Mouse (Mus musculus) cerebellum, postnatal 14 days (tissue): ENCODE results near the gene Adamts3.

Experiments used
- DNase-seq, 2 experiments: peaks; one replicate each; pipeline ENCODE4 v3.0.0; 2021; ENCODE audit warnings: mixed read lengths in 2 of 2

Adamts3 gene

GRCm38 (mm10) chr5:89883051-89883907 is at the start of gene Adamts3:
Gene Adamts3, minus strand, starts transcription at chr5:89883334.
- peak; percentile 57 to 61 for DNase-seq

DNA sequence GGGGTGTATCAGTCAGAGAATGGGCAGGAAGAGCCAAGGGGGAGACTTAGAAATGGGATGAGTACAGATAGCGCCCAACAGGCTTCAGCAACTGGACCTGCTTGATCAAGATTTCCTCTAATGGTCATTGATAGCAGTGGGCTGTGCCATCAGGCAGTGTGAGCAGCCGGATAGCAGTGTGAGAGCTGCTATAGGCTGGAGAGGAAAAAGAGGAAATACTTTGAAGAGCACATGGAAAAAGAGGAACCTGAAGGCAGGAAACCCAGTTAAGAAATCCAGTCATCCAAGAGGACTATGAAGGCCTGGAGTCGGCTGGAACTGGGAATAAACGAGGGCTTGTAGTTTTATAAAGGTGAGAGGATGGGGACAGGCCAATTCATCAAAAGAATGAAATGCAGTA is 48.4 kb upstream of the Adamts3 start:
- DNase-seq: no peak

DNA sequence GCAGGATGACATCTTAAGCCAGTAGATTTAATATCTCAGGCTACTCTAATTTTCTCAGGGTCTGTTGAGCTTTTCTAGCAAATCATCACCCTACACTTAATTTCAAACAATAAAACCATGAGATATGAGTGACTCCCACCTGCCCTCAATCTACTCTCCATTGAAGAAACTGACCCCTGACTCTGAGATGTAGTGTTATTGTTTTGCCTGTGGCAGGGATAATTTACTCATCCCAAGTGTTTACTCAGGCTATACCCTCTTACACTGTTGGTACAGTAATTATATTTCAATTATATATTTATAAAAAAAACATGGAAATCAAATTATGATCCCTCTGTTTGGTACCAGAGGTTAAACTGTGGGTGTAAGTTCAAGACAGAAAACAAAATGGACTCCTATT is 29.2 kb upstream of the Adamts3 start:
- no peak for DNase-seq

DNA sequence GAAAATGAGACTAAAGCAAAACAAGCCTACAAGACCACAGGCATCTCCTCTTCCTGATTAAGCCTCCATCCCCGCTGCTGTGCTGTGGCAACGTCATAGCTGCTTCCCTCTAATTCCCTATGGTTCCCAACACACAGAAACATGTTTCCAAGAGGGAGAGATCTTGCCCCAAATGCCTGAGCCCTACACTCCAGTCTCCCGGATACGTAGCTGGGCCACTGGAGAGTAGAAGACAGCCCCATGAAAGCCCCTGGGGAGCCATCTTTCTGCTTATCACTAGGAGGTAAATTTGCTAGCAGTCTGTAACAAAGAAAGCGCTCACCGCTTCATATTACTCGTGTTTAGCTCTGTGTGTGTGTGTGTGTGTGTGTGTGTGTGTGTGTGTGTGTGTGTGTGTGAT is 28.8 kb upstream of the Adamts3 start:
- no peak for DNase-seq

DNA sequence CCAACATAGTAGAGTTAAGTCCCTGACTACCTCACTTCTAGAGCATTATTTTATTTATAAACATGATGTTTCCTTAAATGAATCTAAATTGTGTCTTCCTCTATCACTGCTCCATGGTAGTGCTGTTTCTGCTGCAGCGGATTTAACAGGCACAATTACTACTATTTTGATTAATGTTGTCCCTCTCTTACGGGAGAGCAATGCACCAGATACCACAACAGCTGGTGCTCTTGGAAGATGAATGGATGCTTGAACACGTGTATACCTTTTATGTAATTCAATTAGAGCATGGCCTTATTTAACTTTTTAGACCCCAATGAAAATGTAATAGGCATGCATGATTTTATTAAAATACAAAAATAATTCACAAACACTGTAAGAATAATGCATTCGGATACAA is 28.4 kb upstream of the Adamts3 start:
- DNase-seq: no peak

- DNase-seq: no peak
These were observed 23.8 kb upstream of the Adamts3 start for GRCm38 (mm10) chr5:89906884-89907431.

DNA sequence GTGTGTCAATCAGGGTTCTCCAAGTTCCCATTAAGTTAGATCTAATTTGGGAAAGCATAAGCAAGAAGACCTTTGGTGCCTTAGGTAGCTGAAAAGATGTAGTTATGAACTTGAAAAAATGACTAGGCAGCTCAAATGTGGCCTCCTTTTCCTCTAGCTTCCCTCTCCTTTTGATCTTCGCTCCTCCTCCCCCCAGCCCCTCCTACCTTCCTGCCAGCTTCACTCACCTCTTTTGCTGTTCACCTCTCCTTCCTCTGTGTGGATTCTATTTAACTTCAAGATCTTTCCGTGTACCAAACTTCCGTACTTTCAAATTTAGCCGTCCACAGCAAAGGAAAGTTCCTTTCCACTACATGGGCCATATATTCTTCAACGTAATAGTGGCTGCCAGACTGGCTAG is 17.9 kb upstream of the Adamts3 start:
- DNase-seq: no peak

DNA sequence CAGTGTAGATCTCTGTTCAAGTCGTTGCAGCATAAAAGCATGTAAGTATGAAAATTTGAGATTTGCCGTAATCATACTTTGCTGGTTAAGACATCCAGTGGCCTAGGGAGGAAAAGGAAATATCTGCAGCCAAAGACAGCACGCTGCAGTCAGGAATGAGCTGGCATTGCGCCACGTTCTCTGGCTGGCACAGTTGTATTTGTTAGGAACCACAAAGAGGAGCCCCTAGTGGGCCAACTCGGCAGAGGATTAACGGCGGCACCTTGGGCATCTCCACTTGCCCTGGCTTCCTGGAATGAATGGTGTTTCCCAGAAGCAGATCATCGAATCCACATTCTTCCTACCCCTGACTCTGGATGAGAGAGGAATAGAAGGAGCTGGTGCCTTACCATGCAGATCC is 14.4 kb upstream of the Adamts3 start:
- DNase-seq: peak; percentile 83 to 88

DNA sequence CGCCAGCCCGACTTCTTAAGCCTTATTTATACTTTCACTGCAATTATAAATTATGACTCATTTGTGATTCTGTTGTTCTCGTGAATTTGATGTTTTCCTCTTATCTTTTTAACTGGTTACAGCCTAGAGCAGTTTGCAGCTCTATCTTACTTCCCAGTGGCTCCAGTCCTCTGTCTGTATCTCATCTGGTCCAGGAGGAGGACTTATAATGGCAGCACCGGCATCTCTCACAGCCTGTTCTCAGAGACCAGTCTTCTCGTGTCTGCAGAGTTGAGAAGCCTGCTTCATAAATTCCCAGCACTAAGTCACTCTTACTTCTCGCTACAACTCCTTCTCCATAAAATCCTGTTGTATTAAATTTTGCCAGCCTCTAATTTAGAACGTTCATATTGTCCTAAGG is 12.4 kb upstream of the Adamts3 start:
- DNase-seq: no peak

DNA sequence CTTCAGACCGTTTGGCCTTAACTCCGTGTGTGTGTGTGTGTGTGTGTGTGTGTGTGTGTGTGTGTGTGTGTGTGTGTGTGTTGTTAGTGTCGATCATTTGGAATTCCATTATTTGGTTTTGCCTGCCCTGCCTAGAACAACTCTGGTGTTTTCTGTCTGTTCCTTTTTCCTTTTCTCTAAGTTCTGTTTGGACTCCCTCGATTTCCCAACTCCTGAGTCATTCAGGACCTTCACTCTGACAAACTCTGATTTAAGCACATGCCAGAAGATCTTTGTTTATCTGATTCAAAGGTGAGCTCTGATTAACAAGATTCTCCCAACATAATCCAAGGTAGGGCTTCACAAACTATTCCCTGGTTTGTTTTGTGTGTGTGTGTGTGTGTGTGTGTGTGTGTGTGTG is 1.9 kb upstream of the Adamts3 start:
- DNase-seq: no peak

- no peak for DNase-seq
These were observed 722 bp upstream of the Adamts3 start for GRCm38 (mm10) chr5:89883908-89884204.

GRCm38 (mm10) chr5:89882091-89882734 is 921 bp downstream of the Adamts3 start:
- DNase-seq: peak; percentile 33 to 35

DNA sequence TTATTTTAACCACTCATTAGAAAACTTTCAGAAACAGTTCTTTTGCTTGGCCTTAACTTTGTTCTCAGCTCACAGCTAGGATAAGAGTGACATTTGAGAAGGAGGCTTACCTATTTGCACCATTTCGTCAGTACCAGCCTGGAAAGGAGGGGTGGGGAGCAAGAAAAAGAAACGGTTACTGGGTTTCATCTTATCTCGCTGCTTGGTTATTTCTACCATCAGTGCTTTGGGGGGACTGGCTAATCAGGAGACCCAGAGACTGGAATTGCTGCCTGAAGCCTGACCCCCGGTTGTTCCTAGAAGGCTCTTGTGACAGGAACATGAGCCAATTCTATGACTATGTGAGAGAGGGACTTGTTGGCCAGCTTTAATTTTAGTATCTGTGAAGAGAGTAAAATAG is 1.7 kb downstream of the Adamts3 start:
- DNase-seq: no peak

GRCm38 (mm10) chr5:89878866-89879392 is 4.2 kb downstream of the Adamts3 start:
- no peak for DNase-seq

GRCm38 (mm10) chr5:89872661-89873060 is 10.5 kb downstream of the Adamts3 start:
- no peak for DNase-seq

- DNase-seq: no peak
These were observed 23.5 kb downstream of the Adamts3 start for GRCm38 (mm10) chr5:89859603-89860002.

DNA sequence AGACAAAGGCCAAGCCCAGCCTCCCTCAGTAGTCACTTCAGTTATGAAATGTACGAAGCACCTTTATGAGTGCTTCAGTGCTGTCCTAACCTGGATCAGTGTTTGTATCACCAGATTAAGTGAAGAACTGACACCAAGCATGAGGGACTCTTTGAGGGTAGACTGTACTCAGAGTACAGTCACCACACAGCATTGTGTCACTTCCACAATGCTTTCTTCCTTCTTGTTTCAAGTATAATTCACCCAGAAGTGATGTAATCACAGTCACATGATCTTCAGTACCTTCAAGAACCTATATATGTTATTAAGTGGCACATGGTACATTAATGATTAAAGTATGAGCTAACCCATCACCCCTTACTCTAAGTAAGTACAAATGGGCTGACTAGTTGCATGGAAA is 24.3 kb downstream of the Adamts3 start:
- DNase-seq: no peak

- no peak for DNase-seq
These were observed 36.6 kb downstream of the Adamts3 start for GRCm38 (mm10) chr5:89846551-89846950.

DNA sequence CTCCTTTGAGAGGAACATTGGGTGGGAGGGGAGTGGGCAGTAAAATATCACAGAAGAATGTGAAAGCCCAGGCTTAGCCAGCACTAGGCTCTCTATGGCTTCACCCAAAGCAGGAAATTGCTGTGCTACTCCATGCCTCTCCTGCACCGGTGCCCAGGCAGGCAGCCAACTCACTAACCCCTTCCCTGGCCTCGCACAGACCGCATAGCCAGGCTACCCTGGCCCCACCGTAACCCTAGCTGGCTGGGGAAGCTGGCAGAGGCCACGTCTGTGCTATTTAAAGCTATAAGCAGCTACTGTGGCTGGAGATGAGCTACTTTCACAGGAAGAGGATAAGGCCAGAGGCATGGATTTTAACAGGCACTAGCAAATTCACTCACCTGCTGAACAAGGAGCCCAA is 38.8 kb downstream of the Adamts3 start:
- DNase-seq: peak; percentile 77 to 86

DNA sequence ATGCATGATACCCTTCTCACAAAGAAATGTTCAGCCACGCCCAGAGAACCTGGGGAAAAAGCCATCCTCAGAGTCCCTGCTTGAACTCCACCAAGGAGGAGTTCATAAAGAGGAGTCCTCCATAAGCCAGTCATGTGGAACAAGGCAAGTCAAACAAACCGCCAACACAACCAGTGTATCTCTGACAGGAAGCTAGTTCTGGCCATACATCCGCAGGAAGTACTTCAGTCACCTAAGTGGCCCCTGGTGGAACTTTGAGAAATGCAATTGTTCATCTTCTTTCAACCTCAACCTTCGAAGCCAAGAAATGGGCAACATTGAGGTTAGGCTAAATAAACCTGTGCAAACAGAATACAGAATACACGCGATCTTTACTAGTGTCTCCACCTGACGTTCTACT is 39.7 kb downstream of the Adamts3 start:
- no peak for DNase-seq

GRCm38 (mm10) chr5:89839627-89840026 is 43.5 kb downstream of the Adamts3 start:
- peak; percentile 51 to 57 for DNase-seq

DNA sequence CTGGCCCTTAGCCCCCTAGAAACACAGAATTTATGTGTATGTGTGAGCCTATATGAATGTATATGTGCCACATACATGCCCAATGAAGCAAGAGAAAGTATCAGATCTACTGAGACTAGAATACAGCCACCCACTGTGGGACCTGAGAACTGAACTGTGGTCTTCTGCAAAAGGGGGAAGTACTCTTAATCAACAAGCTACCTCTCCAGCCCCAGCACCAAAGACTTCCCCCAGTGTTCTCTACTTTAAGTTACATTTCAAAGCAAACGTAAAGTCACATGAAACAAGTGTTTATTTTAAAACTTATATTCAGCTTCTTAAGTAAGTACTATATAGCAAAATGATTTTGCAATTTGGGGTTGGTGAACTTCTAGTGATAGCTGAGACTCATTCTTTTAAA is 62.0 kb downstream of the Adamts3 start:
- no peak for DNase-seq

DNA sequence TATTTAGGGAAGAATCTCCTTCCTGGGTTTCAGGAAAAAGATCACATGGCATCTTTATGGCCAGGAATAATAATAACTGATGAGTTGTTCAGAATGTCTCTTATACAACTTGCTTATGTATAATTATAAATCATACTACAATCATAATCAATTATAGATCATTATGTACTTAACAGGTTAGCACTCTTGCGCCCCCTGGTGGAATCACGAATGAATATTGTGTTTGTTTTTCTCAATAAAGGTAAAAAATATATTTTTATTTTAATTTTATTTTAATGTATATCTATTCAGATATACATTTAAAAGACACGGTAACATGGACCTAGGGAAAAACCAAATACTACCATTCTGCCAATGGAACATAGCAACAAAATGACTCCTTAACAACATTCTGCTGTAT is 63.6 kb downstream of the Adamts3 start:
- peak; percentile 56 to 66 for DNase-seq

DNA sequence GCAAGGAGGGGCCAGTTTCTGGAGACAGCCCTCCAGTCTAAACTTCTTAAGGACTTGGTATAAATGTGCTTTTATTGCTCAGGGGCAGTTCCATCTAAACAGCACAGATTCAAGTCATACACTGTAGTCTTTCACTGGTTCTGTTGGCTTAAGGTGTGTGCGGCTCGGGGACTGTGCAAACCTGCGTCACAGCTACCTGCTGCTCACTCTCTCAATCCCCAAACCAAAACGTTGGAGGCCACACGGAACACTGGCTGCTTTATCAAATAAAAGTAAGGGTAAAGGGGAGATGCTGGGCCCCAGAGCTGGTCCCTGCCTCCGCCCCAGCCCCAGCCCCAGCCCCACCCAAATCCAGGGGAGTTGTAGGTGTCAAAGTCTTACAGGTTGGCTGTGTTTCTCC is 66.5 kb downstream of the Adamts3 start:
- DNase-seq: no peak
